Mouse (Mus musculus) midbrain, embryonic 14.5 days (tissue): ENCODE data around the gene Wdr27. TPM values are rescaled to one million over a fixed set of nuclear protein-coding genes. Genes with fewer than 3 reads are reported as not detected.
"Not testable (repeated sequence)": the region's sequence is repeated elsewhere in the genome, so short reads cannot be mapped to it uniquely, and the experiment has no call there.

Source experiments
- ATAC-seq: fragments of 200-750 bp; cut with Nextera tagmentation; 2 replicates; pipeline ENCODE4 v1.8.0; 2017; ENCODE audit warnings: moderate number of reproducible peaks, moderate library complexity; ENCODE audit not compliant: low FRiP score, low TSS enrichment
- DNase-seq: peaks from one replicate; pipeline ENCODE4 v3.0.0-alpha.2; 2015
- H3K27ac ChIP-seq: fragments of 300-500 bp; sonication (generic); replicated peaks from 2 replicates; pipeline ENCODE4 v1.5.1; 2014; ENCODE audit warnings: mild to moderate bottlenecking, low read depth, low read length, moderate library complexity
- H3K27me3 ChIP-seq: fragments of 300-500 bp; sonication (generic); 2 replicates; pipeline ENCODE4 v1.6.1; 2014; ENCODE audit warnings: low read length, control low read depth, mixed read lengths; ENCODE audit not compliant: control insufficient read depth, insufficient read depth
- H3K36me3 ChIP-seq: fragments of 300-500 bp; sonication (generic); 2 replicates; pipeline ENCODE4 v1.6.1; 2014; ENCODE audit warnings: low read length, control low read depth; ENCODE audit not compliant: control insufficient read depth, insufficient read depth
- H3K4me1 ChIP-seq: fragments of 300-500 bp; sonication (generic); 2 replicates; pipeline ENCODE4 v1.6.1; 2014; ENCODE audit warnings: mild to moderate bottlenecking, antibody characterized with exemption, low read length, control low read depth; ENCODE audit not compliant: control insufficient read depth, insufficient read depth
- H3K4me2 ChIP-seq: fragments of 300-500 bp; sonication (generic); 2 replicates; pipeline ENCODE4 v1.6.1; 2014; ENCODE audit warnings: mild to moderate bottlenecking, low read length, moderate library complexity
- H3K4me3 ChIP-seq: fragments of 300-500 bp; sonication (generic); replicated peaks from 2 replicates; pipeline ENCODE4 v1.5.1; 2014; ENCODE audit warnings: low read depth, low read length
- H3K9ac ChIP-seq: fragments of 300-500 bp; sonication (generic); replicated peaks from 2 replicates; pipeline ENCODE4 v1.6.1; 2014; ENCODE audit warnings: mild to moderate bottlenecking, low read length, moderate library complexity
- H3K9me3 ChIP-seq: fragments of 300-500 bp; sonication (generic); 2 replicates; pipeline ENCODE4 v1.6.1; 2016; ENCODE audit warnings: low read length, control low read depth, mixed read lengths; ENCODE audit not compliant: control insufficient read depth
- WGBS: fragments of 180-500 bp; shearing (Covaris S2); extraction: QIAGEN DNeasy Blood & Tissue Kit; methylation state at CpG from one replicate; pipeline ENCODE4 v1.1.7; 2014; 5-methylcytosine and 5-hydroxymethylcytosine counted together
- polyA plus RNA-seq: library from polyadenylated mRNA; unstranded; fragments of >200 nt; fragmentation: Nextera tagmentation; extraction: Ambion mirVana; gene quantifications from 2 replicates; pipeline ENCODE4 v1.2.1, GENCODE M21; 2014

The Wdr27 gene
- polyA plus RNA-seq, 1 experiment from 2014 or later, result 9.6 TPM

- H3K27me3 ChIP-seq, result no peaks in the 10 kb centered on the region
- no peaks in the 10 kb centered on the region for H3K4me1 ChIP-seq
- H3K4me3 ChIP-seq, result no peak overlapping the region
- H3K9me3 ChIP-seq, result no peaks in the 10 kb centered on the region
- no peak overlapping the region for H3K4me2 ChIP-seq
- H3K36me3 ChIP-seq, result no peaks in the 10 kb centered on the region
- no peak overlapping the region for H3K9ac ChIP-seq
- ATAC-seq (no peak), DNase-seq (no peak)
- no peak overlapping the region for H3K27ac ChIP-seq
- WGBS, result 85% methylated on average over 3 of the region's 3 CpGs
Observed at GRCm38 (mm10) chr17:14903212-14903611, 39.7 kb downstream of the Wdr27 start.

DNA sequence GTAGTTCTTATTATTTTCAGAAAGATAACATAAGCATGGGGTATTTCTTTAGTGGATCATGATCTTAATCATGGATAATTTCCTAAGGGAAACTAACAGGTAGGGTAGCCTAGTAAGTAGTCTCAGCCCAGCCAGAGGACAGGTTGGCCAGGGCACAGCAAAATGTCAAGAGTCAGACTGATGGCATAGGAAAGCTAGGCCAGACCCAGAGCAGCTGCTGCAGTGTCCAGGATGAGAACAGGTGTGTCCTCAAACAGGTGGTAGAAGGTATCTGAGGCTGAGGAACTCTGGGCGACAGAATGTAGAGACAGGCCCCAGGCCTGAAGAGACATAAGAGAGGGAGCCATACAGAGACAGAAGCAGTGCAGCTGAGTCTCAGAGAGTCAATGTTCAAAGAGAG is 44.0 kb downstream of the Wdr27 start:
- Histone ChIP-seq H3K27ac (no peak overlapping the region), H3K9ac (no peak overlapping the region), H3K4me2 (no peak overlapping the region), H3K4me1 (no peaks in the 10 kb centered on the region), H3K36me3 (no peaks in the 10 kb centered on the region), H3K27me3 (no peaks in the 10 kb centered on the region), H3K4me3 (no peak overlapping the region), H3K9me3 (no peaks in the 10 kb centered on the region)
- no peak for ATAC-seq
- no peak for DNase-seq
- WGBS, result 84% methylated on average over 1 of the region's 1 CpGs

GRCm38 (mm10) chr17:14895058-14895457 is 47.9 kb downstream of the Wdr27 start:
- not testable (repeated sequence) for H3K4me1 ChIP-seq, H3K9me3 ChIP-seq, H3K4me2 ChIP-seq, DNase-seq, H3K27ac ChIP-seq, ATAC-seq, H3K36me3 ChIP-seq, H3K4me3 ChIP-seq, H3K27me3 ChIP-seq, H3K9ac ChIP-seq

GRCm38 (mm10) chr17:14886933-14887332 is 56.0 kb downstream of the Wdr27 start:
- no peak overlapping the region for H3K27ac ChIP-seq
- DNase-seq (no peak), ATAC-seq (no peak)
- WGBS, result 67% methylated on average over 2 of the region's 2 CpGs
- no peaks in the 10 kb centered on the region for H3K36me3 ChIP-seq
- H3K4me1 ChIP-seq, result no peaks in the 10 kb centered on the region
- no peak overlapping the region for H3K9ac ChIP-seq
- H3K4me3 ChIP-seq, result no peak overlapping the region
- H3K4me2 ChIP-seq, result no peak overlapping the region
- no peaks in the 10 kb centered on the region for H3K9me3 ChIP-seq
- H3K27me3 ChIP-seq, result no peaks in the 10 kb centered on the region

DNA sequence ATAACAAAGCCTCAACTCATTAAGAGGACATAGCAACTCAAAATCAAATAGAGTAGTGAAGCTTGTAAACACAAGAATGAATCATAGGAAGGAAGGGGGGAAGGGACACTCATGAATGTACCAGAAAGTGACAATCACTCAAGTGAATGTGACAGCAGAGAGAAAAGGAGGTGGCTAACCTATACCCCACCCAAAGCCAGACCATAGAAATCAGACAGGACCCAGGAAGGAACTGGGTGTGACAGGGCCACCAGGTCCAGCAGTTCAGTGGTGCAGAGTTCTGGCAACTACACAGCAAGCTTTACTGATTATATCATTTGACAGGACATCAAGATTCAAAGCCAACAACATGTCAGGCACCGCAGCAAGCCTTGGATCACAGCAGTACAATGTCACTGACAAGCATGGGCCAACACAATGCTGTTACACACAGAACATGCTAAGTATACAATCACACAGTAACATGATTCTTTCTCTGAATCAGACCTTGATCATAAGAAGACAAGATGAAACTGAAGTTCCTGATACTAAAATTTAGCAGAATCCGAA is 68.2 kb downstream of the Wdr27 start:
- ATAC-seq (no peak), DNase-seq (no peak)
- Histone ChIP-seq H3K27me3 (no peaks in the 10 kb centered on the region), H3K4me3 (no peak overlapping the region), H3K4me1 (no peaks in the 10 kb centered on the region), H3K27ac (no peak overlapping the region), H3K36me3 (no peaks in the 10 kb centered on the region), H3K9ac (no peak overlapping the region), H3K9me3 (no peaks in the 10 kb centered on the region), H3K4me2 (no peak overlapping the region)
- 72% methylated on average over 2 of the region's 2 CpGs for WGBS

GRCm38 (mm10) chr17:14860220-14860619 is 82.7 kb downstream of the Wdr27 start:
- 76% methylated on average over 1 of the region's 1 CpGs for WGBS
- Histone ChIP-seq H3K27me3 (no peaks in the 10 kb centered on the region), H3K4me1 (no peaks in the 10 kb centered on the region), H3K36me3 (no peaks in the 10 kb centered on the region), H3K4me2 (no peak overlapping the region), H3K9ac (no peak overlapping the region), H3K27ac (no peak overlapping the region), H3K9me3 (no peaks in the 10 kb centered on the region), H3K4me3 (no peak overlapping the region)
- no peak for DNase-seq
- no peak for ATAC-seq

DNA sequence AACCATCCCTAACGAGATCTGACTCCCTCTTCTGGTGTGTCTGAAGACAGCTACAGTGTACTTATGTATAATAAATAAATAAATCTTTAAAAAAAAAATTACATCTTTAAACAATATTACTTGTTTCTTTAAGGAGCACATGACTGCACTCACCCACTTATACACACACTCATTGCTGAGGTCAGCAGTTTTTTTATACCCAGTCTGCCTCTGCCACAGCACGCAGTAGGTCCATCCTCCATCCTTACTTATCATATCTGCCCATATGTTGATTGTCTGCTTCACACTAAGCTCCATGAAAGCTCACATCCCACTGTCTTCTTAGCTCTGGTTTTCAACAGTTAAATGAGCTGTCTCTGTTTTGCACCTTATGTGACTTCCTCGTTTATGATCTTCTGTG is 95.2 kb downstream of the Wdr27 start:
- WGBS, result 76% methylated on average over 3 of the region's 3 CpGs
- H3K4me1 ChIP-seq, result no peaks in the 10 kb centered on the region
- no peak overlapping the region for H3K27ac ChIP-seq
- ATAC-seq, result no peak
- no peak overlapping the region for H3K4me2 ChIP-seq
- H3K4me3 ChIP-seq, result no peak overlapping the region
- no peak overlapping the region for H3K9ac ChIP-seq
- no peaks in the 10 kb centered on the region for H3K36me3 ChIP-seq
- no peak for DNase-seq
- H3K9me3 ChIP-seq, result no peaks in the 10 kb centered on the region
- no peaks in the 10 kb centered on the region for H3K27me3 ChIP-seq

GRCm38 (mm10) chr17:14846880-14847279 is 96.1 kb downstream of the Wdr27 start:
- no peaks in the 10 kb centered on the region for H3K36me3 ChIP-seq
- no peaks in the 10 kb centered on the region for H3K4me1 ChIP-seq
- DNase-seq (no peak), ATAC-seq (no peak)
- no peak overlapping the region for H3K4me3 ChIP-seq
- no peak overlapping the region for H3K9ac ChIP-seq
- no peak overlapping the region for H3K27ac ChIP-seq
- H3K9me3 ChIP-seq, result no peaks in the 10 kb centered on the region
- H3K4me2 ChIP-seq, result no peak overlapping the region
- WGBS, result 71% methylated on average over 5 of the region's 5 CpGs
- no peaks in the 10 kb centered on the region for H3K27me3 ChIP-seq

DNA sequence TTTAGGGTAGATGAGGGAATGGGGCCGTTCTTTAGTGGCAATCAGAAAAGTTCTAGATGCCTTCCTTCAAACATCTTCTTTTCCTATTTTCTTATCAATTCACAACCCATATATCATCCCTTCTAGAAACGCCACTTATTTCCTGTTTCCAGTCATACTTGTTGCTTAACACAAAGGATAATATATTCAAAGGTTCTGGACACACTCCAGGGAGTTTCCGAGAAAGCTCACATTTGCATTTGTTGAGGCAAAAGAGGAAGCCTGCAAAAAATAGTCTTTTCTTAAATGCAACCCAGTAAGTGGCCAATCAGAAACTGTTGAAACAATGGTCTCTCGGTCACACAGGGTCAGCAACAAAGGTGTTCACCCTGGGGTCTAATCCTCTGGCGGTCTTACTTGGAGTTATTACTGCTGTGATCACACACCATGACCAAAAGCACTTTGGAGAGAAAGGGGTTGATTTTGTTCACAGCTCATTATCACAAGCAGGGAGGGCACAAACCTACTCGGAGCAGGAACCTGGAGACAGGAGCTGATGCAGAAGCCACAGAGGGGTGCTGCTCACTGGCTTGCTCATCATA is 116.2 kb downstream of the Wdr27 start:
- 24% methylated on average over 6 of the region's 6 CpGs for WGBS
- H3K4me3 ChIP-seq, result no peak overlapping the region
- no peaks in the 10 kb centered on the region for H3K4me1 ChIP-seq
- no peak overlapping the region for H3K27ac ChIP-seq
- H3K27me3 ChIP-seq, result no peaks in the 10 kb centered on the region
- peak; percentile 8 for DNase-seq
- no peaks in the 10 kb centered on the region for H3K36me3 ChIP-seq
- no peak overlapping the region for H3K9ac ChIP-seq
- ATAC-seq, result no peak
- H3K4me2 ChIP-seq, result no peak overlapping the region
- H3K9me3 ChIP-seq, result no peaks in the 10 kb centered on the region
